Mouse (Mus musculus) kidney, embryonic 14.5 days (tissue): ENCODE measurements around the gene Prss46. TPM values are rescaled to one million over a fixed set of nuclear protein-coding genes. Genes with fewer than 3 reads are reported as not detected.
A peak's percentile ranks its signal among the peaks of the same experiment; 100 is the strongest.

Experiments
- ATAC-seq: fragments of 200-750 bp; cut with Nextera tagmentation; 2 replicates; pipeline ENCODE4 v1.8.0; 2017; ENCODE audit warnings: moderate number of reproducible peaks, mild to moderate bottlenecking, moderate TSS enrichment, moderate library complexity; ENCODE audit not compliant: low FRiP score, low TSS enrichment
- H3K27ac ChIP-seq: fragments of 300-500 bp; sonication (generic); 2 replicates; pipeline ENCODE4 v1.5.1; 2014; ENCODE audit warnings: low read depth, mild to moderate bottlenecking, low read length, moderate library complexity, mixed read lengths
- H3K27me3 ChIP-seq: fragments of 300-500 bp; sonication (generic); 2 replicates; pipeline ENCODE4 v1.6.1; 2014; ENCODE audit warnings: mild to moderate bottlenecking, low read length; ENCODE audit not compliant: control insufficient read depth, insufficient read depth
- H3K36me3 ChIP-seq: fragments of 300-500 bp; sonication (generic); 2 replicates; pipeline ENCODE4 v1.6.1; 2014; ENCODE audit warnings: low read length, mixed read lengths; ENCODE audit not compliant: control insufficient read depth, insufficient read depth
- H3K4me1 ChIP-seq: fragments of 300-500 bp; sonication (generic); 2 replicates; pipeline ENCODE4 v1.6.1; 2014; ENCODE audit warnings: low read length, mixed read lengths; ENCODE audit not compliant: control insufficient read depth, insufficient read depth
- H3K4me2 ChIP-seq: fragments of 300-500 bp; sonication (generic); replicated peaks from 2 replicates; pipeline ENCODE4 v1.6.1; 2014; ENCODE audit warnings: low read depth, mild to moderate bottlenecking, low read length
- H3K4me3 ChIP-seq: fragments of 300-500 bp; sonication (generic); 2 replicates; pipeline ENCODE4 v1.5.1; 2014; ENCODE audit warnings: mild to moderate bottlenecking, low read length
- H3K9ac ChIP-seq: fragments of 300-500 bp; sonication (generic); 2 replicates; pipeline ENCODE4 v1.6.1; 2014; ENCODE audit warnings: low read depth, mild to moderate bottlenecking, low read length, moderate library complexity
- H3K9me3 ChIP-seq: fragments of 300-500 bp; sonication (generic); 2 replicates; pipeline ENCODE4 v1.6.1; 2016; ENCODE audit warnings: low read length; ENCODE audit not compliant: control insufficient read depth
- WGBS: fragments of 180-500 bp; shearing (Covaris S2); extraction: QIAGEN DNeasy Blood & Tissue Kit; methylation state at CpG from one replicate; pipeline ENCODE4 v1.1.7; 2014; 5-methylcytosine and 5-hydroxymethylcytosine counted together
- polyA plus RNA-seq: library from polyadenylated mRNA; unstranded; fragments of >200 nt; fragmentation: Nextera tagmentation; extraction: Ambion mirVana; gene quantifications from 2 replicates; pipeline ENCODE4 v1.2.1, GENCODE M21; 2014

Gene Prss46
- polyA plus RNA-seq, 1 experiment from 2014 or later: not detected

- peaks cover 7% of the 10 kb centered on the region; the same call in 1 of the 2 replicates for H3K4me1 ChIP-seq
- no peaks in the 10 kb centered on the region; the same call in 1 of the 2 replicates for H3K36me3 ChIP-seq
- H3K4me3 ChIP-seq: peak overlapping the region; percentile 10; the same call in 1 of the 2 replicates
Observed at GRCm38 (mm10) chr9:110896595-110896994, 52.3 kb downstream of the Prss46 start.

GRCm38 (mm10) chr9:110899451-110900008, 55.2 kb downstream of the Prss46 start:
- H3K9me3 ChIP-seq: no peaks in the 10 kb centered on the region
- H3K27me3 ChIP-seq: no peaks in the 10 kb centered on the region
- no peak overlapping the region for H3K4me3 ChIP-seq
- ATAC-seq: no peak
- WGBS: 41% methylated on average over 10 of the region's 10 CpGs
- no peak overlapping the region for H3K27ac ChIP-seq
- peaks cover 7% of the 10 kb centered on the region; the same call in 1 of the 2 replicates for H3K4me1 ChIP-seq
- H3K4me2 ChIP-seq: no peak overlapping the region
- H3K9ac ChIP-seq: no peak overlapping the region
- H3K36me3 ChIP-seq: no peaks in the 10 kb centered on the region; the same call in 1 of the 2 replicates

More at GRCm38 (mm10) chr9:110896595-110896994, 52.3 kb downstream of the Prss46 start:
- Histone ChIP-seq H3K9me3 (no peaks in the 10 kb centered on the region), H3K27me3 (no peaks in the 10 kb centered on the region), H3K4me2 (peak overlapping the region; percentile 25), H3K9ac (no peak overlapping the region), H3K27ac (no peak overlapping the region)
- ATAC-seq: peak; percentile 67
- 12% methylated on average over 6 of the region's 6 CpGs for WGBS

GRCm38 (mm10) chr9:110901204-110901603, 56.9 kb downstream of the Prss46 start:
- no peak for ATAC-seq
- Histone ChIP-seq H3K36me3 (no peaks in the 10 kb centered on the region; the same call in 1 of the 2 replicates), H3K9me3 (no peaks in the 10 kb centered on the region), H3K27me3 (no peaks in the 10 kb centered on the region), H3K4me3 (no peak overlapping the region), H3K9ac (no peak overlapping the region), H3K27ac (no peak overlapping the region), H3K4me2 (no peak overlapping the region), H3K4me1 (no peaks in the 10 kb centered on the region)
- 89% methylated on average over 6 of the region's 6 CpGs for WGBS

- H3K4me3 ChIP-seq: no peak overlapping the region
- no peak for ATAC-seq
- no peaks in the 10 kb centered on the region for H3K4me1 ChIP-seq
- no peaks in the 10 kb centered on the region; the same call in 1 of the 2 replicates for H3K36me3 ChIP-seq
- no peaks in the 10 kb centered on the region for H3K9me3 ChIP-seq
- no peak overlapping the region for H3K27ac ChIP-seq
- no peaks in the 10 kb centered on the region for H3K27me3 ChIP-seq
- H3K4me2 ChIP-seq: no peak overlapping the region
- WGBS: 88% methylated on average over 4 of the region's 4 CpGs
- H3K9ac ChIP-seq: no peak overlapping the region
Observed at GRCm38 (mm10) chr9:110902271-110902670, 58.0 kb downstream of the Prss46 start.

Other genes starting within 250 kb of the Prss46 start
- 23.6 and 64.4 TPM in 2 replicates for gene Nradd, start 220.1 kb upstream of the Prss46 start, polyA plus RNA-seq
- gene Nbeal2, start 190.3 kb upstream of the Prss46 start, polyA plus RNA-seq: 2.6 and 4.8 TPM in 2 replicates
- 160 and 193 TPM in 2 replicates for gene Ccdc12, start 188.0 kb upstream of the Prss46 start, polyA plus RNA-seq
- 0.96 and 1.4 TPM in 2 replicates for gene Myl3, start 102.6 kb upstream of the Prss46 start, polyA plus RNA-seq
- gene Pth1r, start 97.4 kb upstream of the Prss46 start, polyA plus RNA-seq: 27.3 and 40.9 TPM in 2 replicates
- gene Prss42, start 46.3 kb upstream of the Prss46 start, polyA plus RNA-seq: not detected in 2 replicates
- not detected in 2 replicates for gene Prss44, start 30.5 kb upstream of the Prss46 start, polyA plus RNA-seq
- gene Prss43, start 17.8 kb upstream of the Prss46 start, polyA plus RNA-seq: not detected in 2 replicates
- gene Prss45, start 9.9 kb upstream of the Prss46 start, polyA plus RNA-seq: not detected in 2 replicates
- 0.24 and 1.1 TPM in 2 replicates for gene Prss50, start 13.5 kb downstream of the Prss46 start, polyA plus RNA-seq
- gene Als2cl, start 35.4 kb downstream of the Prss46 start, polyA plus RNA-seq: 2.4 and 4.1 TPM in 2 replicates
- 0.38 and 0.49 TPM in 2 replicates for gene Tmie, start 35.6 kb downstream of the Prss46 start, polyA plus RNA-seq
- gene Fam240a, start 72.4 kb downstream of the Prss46 start, polyA plus RNA-seq: not detected in 2 replicates
- not detected in 2 replicates for gene Tdgf1, start 101.7 kb downstream of the Prss46 start, polyA plus RNA-seq
- gene Lrrc2, start 107.0 kb downstream of the Prss46 start, polyA plus RNA-seq: 0.15 TPM in 1 of 2 replicates, not detected in the other
- 0.32 TPM in 1 of 2 replicates, not detected in the other for gene Rtp3, start 146.1 kb downstream of the Prss46 start, polyA plus RNA-seq
- 0.31 and 0.41 TPM in 2 replicates for gene Ltf, start 174.8 kb downstream of the Prss46 start, polyA plus RNA-seq
- 0.61 and 0.83 TPM in 2 replicates for gene Ccrl2, start 213.0 kb downstream of the Prss46 start, polyA plus RNA-seq